Mouse (Mus musculus) cerebellum, adult 11-12 months (tissue): ENCODE results near the gene Kif2c.
"Not testable (repeated sequence)": the region's sequence is repeated elsewhere in the genome, so short reads cannot be mapped to it uniquely, and the experiment has no call there.

Source experiments
- DNase-seq: peaks from one replicate; pipeline ENCODE4 v3.0.0; 2022

Kif2c gene

DNA sequence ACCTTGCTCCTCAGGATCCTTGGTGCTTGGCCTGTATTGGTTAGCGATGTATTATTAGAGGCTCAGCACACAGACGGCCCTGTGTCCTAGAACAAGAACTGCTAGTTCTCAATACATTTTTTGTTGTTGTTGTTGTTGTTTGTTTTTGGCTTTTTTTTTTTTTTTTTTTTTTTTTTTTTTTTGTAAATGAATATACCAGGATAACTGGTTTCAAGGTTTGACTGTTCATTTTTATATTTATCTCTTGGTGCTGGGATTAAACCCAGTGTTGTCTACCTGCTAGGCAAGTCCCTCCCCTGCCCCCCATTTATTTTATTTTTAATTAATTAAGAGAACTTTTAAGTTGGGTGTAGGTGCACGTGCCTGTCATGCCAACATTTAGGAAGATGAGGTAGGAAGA is 6.5 kb upstream of the Kif2c start:
- no peak for DNase-seq

DNA sequence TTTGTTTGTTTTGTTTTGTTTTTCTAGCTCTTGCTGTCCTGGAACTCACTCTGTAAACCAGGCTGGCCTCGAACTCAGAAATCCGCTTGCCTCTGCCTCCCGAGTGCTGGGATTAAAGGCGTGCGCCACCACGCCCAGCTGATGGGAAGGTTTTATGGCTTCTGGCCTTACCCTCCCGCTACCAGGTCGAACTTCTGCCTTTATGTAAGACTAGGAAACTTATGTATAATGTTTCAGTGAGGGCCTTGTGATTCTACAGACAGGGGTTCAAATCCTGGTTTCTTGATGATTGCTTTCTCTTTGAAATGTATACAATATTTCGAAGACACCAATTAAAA is 289 bp upstream of the Kif2c start:
- not testable (repeated sequence) for DNase-seq

DNA sequence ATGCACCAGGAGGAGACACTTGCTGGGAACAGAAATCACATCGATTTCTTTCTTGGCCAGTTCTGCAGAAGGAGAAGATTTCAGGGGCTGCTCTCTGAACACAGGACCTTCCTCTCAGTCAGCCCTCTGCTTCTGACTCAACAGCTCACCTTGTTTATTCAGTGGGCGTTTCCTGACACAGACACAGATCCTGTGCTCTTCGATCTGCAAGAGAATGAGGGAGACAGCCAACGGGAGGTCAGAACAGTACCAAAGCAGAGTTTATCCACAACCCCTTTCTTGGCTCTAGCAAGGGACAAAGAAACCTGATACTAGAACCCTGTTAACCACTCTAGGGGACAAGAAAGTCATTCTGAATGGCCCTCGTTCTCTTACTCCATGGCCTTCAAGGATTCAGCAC is 12.5 kb downstream of the Kif2c start:
- DNase-seq: no peak

DNA sequence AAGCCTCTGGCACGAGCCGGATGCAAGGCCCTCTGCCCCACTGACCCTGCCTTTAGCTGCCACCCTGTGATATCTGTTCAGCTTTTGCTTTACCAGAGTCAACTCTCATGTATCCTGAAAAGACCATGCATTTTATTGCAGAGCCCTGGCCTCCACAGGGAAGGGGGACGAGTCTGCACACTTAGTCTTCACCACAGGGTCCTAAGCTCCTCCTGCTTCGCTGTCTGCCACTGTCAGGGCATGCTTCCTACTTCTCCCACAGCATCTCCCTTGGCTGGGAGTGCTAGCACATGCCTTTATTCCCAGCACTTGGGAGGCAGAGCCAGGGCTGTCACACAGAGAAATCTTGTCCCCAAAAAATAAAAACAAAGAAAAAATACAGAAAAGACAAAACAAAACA is 21.3 kb downstream of the Kif2c start:
- DNase-seq: no peak

GRCm38 (mm10) chr4:117159666-117160065 is 22.8 kb downstream of the Kif2c start:
- no peak for DNase-seq

DNA sequence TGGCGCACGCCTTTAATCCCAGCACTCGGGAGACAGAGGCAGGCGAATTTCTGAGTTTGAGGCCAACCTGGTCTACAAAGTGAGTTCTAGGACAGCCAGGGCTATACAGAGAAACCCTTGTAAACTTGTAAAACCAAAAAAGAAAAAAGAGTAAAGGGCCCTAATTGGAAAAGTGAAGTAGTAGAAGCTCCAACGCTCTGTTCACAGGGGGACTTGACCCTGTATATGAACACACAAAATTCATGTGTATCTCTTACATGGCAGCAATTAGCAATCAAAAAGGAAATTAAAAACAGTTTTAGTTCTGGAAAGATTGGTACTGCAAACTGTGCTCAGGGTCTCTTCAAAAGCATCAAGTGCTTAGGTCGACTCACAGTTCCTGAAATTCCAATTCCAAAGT is 26.1 kb downstream of the Kif2c start:
- no peak for DNase-seq

DNA sequence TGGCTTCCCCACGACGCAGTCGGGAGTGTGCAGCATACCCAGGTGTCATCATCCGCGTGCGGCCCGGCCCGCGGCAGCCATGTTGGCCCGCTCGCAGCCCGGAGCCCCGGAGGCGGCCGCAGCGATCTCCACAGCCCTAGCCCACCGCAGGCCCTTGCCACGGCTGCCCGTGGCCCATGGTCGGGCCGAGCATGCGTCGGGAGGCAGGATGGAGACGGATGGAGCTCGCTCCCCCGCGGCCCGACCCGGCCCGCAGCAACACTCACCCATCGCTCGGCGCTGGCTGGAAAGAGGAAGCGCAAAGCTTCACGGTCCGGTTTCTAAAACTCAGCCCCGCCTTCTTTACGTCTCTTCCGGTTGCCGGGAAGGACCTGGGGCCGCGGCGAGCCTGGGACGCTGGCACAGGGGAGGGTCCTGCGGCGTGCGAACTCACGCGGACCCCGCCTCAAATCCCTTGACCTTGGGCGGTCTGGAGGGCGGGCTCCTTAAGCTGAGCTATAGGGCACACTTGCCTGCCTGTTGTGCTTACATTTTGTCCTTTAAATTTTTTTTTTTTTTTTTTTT is 26.6 kb downstream of the Kif2c start, which contains the start of gene Rps8:
Rps8 (minus strand) TSS at position 452 of the 564 bp plus-strand sequence.
- peak; percentile 87 for DNase-seq

- peak; percentile 50 for DNase-seq
Observed at GRCm38 (mm10) chr4:117155020-117155791, 27.2 kb downstream of the Kif2c start.

GRCm38 (mm10) chr4:117152714-117153113 is 29.7 kb downstream of the Kif2c start:
- DNase-seq: no peak

DNA sequence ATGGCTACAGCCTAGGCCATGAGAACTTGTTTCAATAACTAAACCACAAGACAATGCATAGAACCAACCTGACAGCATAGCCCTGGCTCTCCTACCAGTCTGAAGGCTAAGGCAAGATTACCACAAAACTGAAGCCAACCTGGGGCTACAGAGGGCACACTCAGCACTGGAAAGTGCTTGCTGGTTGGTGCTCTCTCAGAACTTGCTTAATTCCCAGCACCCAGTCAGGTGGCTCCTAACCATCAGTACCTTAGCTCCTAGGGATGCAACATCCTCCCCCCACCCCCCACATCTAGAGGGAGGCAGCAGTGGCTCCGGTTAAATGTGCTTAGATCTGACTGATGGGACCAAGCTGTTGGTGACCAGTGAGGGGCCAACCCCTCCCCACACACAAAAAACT is 31.0 kb downstream of the Kif2c start:
- DNase-seq: no peak

DNA sequence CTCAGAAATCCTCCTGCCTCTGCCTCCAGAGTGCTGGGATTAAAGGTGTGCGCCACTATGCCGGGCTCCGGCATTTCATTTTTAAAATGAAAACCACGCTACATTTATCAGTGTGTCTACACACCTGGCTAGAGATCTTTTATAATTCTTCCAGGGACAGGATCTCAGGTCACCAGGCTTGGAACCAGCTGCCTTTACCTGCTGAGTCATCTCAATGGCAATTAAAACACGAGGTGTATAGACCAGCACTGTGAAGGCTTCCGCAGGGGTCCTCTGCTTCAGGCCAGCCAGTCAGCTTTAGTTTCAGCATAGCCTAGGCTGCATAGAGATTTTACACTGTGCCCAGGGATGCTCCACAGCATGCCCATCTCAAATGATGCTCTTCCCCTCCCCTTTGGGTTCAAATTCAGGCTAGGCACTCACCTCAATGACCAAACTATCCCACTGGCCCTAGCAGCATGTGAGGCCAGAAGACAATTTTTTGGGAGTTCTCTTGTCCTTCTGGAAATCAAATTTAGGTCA is 32.2 kb downstream of the Kif2c start:
- no peak for DNase-seq

DNA sequence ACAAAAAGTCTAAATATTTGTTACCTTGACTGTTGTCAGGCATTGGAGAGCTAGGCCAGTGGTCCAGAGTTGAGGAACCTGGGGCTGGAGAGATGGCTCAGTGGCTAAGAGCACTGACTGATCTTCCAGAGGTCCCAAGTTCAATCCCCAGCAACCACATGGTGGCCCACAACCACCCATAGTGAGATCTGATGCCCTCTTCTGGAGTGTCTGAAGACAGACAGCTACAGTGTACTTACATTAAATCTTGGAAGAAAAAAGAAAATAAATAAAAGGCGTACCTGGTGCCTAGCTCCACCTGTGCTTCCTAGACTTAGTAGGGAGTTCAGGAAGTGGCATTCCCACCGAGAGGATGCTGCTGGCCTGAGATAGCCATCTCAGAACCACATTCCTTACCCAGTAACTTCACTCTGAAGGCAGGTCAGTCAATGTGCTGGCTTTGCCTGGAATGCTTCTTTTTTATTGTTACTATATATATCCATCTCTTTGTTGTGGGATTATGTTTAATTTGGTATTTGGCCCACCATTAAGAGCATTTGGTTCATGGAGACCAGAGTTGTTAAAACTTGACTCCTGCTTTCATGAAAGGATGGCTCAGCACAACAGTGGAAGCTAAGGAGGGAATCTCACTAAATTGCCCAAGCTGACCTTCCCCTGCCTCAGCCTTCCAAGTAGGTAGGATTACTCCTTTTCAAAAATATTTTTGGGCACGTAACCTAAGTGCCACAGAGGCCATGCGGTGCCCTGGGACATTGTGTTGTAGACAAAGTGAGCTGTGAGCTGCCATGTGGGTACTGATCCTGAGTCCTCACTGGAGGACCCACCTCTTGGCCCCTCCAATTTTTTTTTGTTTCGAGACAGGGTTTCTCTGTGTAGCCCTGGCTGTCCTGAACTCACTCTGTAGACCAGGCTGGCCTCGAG is 32.9 kb downstream of the Kif2c start:
- DNase-seq: no peak

DNA sequence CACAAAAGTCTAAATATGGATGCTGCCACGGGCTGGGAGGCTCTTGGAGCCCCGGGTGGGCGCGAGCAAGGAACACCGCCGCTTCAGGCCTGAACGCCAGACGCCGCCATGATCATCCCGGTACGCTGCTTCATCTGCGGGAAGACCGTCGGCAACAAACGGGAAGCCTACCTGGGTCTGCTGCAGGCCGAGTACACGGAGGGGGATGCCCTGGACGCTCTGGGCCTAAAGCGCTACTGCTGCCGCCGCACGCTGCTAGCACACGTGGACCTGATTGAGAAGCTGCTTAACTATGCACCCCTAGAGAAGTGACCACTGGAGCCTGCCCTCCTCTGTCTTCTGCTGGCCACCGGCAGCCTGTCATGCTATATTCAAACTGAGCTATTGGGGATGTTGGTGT is 33.6 kb downstream of the Kif2c start:
- no peak for DNase-seq

DNA sequence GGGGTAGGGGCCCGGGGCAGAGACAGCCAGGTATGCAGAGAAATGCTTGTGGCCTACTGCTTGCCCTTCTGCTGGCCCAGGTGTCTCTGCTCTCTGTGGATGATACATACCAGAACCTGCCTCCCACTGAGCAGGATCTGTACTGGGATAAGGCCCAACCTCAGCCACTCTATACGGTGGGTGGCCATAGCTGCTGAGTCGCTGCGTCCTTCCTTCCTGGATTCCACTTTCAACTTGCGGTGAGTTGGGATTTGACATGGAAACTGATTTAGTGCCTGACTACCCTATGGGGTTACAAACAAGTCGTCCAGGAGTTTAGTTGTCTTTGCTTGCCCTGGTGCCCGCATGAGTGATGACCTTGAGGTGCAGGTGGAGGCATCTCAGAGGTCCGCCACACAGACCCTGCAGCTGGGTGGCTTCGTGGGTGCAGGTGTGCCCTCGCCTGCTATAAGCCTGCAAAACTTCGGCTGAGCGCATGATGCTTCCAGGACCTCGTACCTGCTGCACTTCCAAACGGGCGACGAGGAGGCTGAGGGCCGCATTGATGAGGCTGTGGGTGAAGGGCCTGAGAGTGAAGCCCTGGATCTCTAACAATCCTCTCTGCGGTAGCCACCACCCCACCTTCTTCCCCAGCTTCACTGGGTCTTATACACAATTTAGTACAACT is 34.3 kb downstream of the Kif2c start:
- DNase-seq: no peak

DNA sequence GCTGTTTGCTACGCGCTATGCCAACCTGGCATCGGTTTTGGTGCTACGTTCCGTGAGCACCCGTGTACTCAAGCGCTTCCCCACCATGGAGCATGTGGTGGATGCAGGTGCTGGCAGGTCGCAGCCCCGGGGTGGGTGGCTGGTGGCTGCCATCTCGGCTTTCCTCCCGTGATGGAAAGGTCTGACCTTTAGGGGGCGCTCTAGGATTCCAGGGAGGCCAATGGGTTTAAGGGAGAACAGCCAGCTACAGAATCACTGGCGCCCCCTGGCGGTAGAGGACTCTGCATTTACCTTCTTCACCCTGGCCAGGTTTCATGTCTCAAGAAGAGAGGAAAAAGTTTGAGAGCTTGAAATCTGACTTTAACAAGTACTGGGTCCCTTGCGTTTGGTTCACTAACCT is 36.3 kb downstream of the Kif2c start:
- peak; percentile 81 for DNase-seq

GRCm38 (mm10) chr4:117145248-117145647 is 37.2 kb downstream of the Kif2c start:
- DNase-seq: no peak

GRCm38 (mm10) chr4:117143023-117143422 is 39.4 kb downstream of the Kif2c start:
- no peak for DNase-seq

DNA sequence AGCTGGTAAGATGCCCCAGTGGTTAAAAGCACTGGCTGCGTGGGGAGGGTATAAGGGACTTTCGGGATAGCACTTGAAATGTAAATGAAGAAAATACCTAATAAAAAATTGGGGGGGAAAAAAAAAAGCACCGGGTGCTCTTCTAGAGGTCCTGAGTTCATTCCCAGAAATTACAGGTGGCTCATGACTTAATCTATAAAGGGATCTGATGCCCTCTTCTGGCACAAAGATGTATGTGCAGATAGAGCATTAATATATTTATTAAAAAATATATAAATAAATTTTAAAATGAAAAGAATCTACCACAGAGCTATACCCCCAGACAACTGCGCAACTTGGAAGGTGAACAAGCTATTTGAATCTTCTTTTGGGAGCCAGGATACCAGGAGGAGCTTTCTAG is 41.8 kb downstream of the Kif2c start:
- no peak for DNase-seq

DNA sequence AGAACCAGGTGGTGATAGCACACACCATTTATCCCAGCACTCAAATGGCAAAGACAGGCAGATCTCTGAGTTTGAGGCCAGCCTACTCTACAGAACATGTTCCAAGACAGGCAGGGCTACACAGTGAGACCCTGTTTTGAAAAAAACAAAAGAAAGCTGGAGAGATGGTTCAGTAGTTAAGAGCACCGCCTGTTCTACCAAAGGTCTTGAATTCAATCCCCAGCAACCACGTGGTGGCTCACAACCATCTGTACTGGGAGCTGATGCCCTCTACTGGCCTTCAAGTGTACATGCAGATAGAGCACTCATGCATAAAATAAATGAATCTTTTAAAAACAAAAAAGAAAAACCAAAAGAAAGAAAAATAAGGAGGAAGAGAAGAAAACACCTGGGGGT is 43.2 kb downstream of the Kif2c start:
- no peak for DNase-seq

DNA sequence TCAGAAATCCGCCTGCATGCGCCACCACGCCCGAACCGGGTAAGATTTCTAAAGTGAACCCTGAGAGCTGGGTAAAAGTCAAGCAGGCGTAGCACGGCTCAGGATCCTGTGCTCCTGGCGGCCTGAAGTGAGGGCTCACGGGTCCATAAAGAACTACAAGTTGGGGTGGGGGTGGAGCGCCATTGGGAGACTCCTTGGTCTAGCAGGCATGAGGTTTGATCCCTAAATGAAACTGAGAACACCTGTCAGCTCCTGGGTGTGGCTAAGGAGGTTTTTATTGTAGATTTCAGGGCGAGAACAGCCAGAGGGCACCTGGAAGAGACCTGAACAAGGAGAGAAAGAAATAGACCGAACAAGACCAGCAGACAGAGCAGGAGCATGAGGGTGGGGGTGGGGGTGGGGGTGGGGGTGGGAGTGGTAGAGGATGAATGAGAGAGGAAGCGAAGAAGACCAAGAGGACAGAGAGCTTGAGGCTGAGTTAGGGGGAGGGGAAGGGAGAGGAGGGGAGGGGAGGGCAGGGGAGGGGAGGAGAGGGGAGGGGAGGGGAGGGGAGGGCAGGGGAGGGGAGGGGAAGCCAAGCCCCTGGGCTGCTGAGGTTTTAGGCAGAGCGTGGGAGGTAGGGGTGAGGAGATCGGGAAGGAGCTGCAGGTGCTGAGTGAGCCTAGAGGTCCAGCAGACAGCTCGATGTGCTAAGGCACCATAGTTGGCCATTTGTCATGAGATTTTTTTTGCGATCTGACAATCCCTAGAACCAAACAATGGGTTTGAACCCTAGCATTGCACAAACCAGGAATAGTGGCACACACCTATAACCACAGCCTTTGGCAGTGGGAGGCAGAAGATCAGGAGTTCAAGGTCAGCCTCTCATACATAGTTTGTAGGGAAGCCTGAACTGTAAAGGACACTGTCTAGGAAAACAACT is 43.9 kb downstream of the Kif2c start:
- no peak for DNase-seq

- DNase-seq: no peak
Observed at GRCm38 (mm10) chr4:117136034-117136433, 46.4 kb downstream of the Kif2c start.

DNA sequence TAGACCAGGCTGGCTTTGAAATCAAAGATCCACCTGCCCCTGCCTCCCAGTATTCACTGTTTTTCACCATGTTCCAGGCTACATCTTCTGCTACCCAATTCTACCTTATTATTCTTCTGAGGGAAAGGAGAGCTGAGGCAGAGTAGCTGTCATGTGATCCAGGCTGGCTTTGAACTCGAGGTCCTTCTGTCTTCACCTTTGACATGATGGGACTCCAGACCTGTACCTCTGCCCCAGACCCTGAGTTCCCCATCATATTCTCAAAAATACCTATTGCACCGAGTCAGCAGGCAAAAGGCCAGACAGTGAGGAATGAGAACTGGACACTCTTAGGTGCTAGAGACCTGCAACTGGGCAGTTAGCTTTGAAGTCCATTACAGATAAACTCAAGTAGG is 47.8 kb downstream of the Kif2c start:
- no peak for DNase-seq
